Mouse (Mus musculus) spleen, postnatal 14 days (tissue): ENCODE results near the gene Slc1a3.

ENCODE experiments used
- DNase-seq, 2 experiments: peaks; one replicate each; pipeline ENCODE4 v3.0.0; 2021 to 2022; ENCODE audit warnings: low spot score in 2 of 2

Gene Slc1a3

DNA sequence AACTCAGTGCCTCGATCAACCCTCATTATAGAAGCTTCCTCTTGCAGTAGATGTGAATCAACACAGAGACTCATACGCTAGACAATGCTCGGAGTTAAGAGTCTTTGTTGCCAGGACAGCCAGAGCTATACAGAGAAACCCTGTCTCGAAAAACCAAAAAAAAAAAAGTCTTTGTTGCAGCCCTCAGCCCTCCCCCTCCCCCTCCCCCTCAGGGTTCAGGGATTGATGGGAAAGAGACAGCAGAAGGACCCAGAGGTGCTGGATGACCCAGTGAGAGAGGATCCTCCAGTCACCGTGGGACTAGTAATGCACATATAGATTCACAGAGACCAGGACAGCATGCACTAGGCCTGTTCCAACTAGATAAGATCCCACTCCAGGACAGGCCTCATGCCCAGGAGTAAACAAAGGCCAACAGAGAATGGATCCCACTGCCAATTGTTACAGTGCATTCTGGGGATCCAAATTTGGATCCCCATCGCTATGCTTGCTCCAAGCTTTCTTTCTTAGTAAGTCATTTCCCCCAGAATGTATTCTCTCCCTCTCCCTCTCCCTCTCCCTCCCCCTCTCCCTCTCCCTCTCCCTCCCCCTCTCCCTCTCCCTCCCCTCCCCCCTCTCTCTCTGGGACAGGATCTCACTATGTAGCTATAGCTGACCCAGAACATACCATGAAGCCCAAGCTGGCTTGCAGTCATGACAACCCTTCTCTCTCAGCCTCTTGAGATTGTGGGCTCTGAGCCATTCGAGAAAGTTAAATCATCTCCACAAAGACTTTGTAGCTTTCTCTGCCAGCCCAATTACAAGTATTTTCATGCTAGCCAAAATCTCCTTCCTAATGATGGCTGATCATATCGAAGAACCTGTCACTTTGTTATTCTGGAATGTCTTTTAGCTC is 52.2 kb downstream of the Slc1a3 start:
- DNase-seq = no peak

DNA sequence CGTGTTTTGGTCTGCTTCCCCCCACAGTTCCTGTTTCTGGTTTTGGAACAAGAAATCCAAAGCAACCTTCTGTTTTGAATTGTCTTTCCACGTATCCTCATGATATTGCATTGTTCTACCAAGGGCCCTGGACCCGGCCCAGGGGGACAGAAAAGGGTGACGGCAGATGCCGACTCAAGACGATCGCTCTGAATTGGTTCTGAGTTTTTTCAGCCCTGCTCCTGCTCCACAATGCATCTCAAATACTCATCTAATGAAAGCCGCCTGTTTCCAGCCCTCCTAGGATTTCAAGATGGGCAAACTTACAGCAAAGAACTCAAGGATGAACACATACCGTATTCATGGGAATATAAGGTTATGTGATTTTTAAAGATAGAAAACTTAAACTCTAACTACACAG is 55.3 kb downstream of the Slc1a3 start:
- no peak for DNase-seq

DNA sequence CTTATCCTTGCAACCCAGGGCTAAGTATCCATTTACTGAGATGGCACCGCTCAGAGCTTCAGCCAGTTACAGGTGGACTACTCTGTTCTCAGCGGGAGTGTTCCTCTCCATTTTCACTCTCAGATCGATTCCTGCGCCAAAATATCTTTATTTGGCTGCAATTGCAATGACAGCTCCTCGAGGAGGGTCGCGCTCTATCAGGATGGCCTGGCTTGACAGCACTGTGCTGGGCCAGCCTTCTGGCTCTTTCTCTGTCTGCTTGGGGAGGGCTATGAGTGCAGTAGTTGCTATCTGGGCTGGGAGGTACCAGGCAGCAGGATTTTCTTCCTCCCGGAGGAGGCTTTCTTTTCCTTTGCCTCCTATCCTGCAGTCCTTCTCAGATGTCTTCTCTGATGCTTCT is 57.9 kb downstream of the Slc1a3 start:
- DNase-seq = no peak

DNA sequence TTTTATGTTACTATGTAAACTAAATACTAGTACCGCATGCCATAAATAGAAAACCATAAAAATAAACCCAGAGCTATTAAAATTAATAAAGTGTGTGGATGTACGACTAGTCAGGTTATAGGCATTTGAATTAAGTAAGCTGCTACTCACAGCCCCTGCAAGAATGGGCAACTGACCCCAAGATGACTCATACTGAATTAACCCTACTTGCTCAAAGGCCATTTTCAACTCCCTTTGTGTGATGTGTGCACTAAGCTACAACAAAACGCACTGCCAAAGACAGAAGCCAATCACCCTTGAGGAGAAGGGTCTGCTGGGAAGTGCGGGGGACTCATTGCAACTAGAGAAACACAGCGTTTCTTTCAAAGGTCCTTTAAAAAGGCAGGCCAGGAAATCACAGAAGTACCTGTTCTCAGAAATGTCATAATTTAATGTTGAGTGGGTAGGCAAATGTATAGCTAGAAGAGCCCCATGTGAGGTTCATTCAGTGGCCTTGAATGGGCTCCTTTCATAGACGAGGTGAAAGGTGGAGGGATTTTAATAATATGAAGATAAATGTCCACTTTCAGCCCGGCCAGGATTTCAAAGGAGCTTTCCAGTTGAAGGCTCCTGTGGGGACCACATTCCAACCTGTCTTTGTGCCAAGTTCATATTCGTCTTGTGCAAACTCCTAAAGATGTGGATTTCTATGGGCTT is 66.4 kb downstream of the Slc1a3 start:
- DNase-seq = no peak

DNA sequence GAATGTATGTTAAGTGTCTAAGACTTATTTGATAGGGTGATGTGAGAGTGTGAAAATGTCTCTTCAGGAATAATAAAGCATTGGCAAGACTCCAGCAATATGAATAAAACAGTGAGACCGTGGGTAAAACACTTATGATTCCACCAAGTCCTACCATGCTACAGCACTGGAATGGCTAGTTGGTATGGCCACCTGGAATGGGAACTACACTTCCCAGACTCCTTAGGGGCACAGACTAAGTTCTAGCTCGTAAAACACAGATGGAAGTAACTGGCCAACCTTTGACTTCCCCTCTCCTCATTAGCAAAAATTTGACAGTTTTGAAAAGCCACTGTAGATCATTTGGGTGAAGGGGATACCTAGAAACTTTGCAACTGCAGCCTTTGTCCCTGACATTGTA is 70.7 kb downstream of the Slc1a3 start:
- DNase-seq = no peak

DNA sequence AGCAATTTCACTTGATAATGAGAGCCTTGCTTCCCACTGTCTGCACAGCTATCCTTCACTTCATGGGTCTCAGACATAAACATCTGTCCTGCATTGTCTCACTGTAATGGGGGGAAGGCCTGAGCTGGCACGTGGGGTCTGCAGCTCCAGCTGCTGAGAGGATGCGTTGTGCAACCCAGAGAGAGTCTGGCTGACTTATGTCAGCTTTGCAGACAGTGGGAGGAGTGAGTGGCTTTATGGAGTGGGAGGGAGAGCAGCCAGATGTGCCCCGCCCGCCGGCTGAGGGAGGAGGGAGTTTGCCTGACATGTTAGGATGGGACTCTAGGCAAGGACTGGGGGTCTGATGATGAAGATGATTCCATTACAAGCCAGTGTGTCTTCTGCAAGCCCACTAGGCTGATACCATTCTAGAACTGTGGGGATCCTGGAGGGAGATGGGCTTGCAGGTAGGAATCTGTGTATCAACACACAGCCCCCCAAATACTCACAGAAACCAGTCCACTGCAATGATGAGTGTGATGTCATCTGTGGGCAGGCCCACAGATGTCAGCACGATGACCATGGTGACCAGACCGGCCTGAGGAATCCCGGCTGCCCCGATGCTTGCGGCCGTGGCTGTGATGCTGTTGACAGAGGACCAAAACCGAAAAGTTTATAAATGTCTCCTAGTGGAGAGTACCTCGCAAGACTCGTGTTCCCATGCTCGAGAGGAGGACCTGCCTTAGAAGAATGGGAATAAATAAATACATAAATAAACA is 71.8 kb downstream of the Slc1a3 start:
- no peak for DNase-seq

DNA sequence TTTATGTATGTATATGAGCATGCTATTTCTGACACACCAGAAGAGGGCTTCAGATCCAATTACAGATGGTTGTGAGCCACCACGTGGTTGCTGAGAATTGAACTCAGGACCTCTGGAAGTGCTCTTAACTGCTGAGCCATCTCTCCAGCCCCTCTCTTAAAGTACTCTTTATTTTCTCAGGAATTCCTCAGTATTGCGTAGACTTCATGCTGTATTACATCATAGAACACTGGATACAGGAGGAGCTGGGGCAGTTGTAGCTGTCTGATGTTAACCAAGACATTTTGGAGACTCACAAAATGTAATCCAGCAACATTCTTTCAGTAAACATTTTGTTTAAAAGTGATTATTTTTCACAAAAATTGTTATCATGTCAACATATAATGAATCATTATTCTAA is 73.3 kb downstream of the Slc1a3 start:
- no peak for DNase-seq

DNA sequence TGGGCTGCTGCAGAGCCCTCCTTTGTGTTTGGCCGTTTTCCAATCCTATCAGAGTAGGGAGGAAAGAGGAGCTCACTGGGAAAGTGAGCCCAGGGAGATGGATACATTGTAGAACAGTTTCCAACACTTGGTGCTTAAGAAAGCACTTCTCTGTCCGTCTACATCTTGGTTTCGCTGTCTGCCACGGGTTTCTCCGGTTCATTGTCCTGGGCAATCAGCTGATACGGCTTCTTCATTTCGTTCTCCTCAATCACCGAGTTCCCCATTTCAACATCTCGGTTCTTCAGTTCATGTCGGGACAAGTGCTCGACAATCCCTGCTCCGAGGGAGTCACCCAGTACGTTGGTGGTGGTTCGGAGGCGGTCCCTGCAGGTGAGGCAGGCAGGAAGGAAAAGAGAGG is 74.6 kb downstream of the Slc1a3 start:
- no peak for DNase-seq

DNA sequence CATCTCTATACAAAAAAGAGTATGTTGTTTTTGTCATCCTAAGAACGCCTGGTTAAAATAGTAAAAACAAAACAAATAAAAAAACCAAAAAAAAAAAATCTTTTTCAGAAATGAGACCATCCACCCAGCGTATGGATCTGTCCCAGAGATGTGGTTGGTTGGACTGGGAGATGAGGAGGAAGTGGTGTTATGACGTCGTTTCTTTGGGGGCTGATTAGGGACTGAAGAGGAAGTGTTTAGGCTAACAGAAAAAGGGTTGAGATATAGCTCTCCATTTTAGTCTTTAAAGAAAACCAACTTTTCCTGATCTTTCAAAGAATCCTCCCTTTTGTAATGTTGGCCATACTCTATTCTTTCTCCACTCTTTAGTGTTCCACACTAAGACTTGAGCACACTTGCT is 75.8 kb downstream of the Slc1a3 start:
- no peak for DNase-seq

DNA sequence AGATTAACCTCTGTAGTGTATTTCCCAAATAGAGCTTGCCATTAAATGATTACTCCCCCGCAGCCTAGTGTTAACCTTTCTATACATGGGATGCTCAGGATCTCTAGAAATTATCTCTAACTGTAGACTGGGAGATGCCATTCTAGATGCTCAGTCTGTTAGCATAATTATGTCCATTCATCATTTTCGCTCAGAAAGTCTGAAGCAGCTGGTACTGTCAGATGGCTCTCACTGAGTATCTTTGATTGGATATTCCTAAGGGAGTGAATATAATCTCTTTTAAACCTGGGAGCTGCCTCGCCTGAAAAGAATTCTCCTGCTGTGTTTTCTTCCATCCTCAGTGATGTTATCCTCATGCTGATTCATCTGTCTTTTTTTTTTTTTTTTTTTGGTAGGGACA is 76.2 kb downstream of the Slc1a3 start:
- no peak for DNase-seq

DNA sequence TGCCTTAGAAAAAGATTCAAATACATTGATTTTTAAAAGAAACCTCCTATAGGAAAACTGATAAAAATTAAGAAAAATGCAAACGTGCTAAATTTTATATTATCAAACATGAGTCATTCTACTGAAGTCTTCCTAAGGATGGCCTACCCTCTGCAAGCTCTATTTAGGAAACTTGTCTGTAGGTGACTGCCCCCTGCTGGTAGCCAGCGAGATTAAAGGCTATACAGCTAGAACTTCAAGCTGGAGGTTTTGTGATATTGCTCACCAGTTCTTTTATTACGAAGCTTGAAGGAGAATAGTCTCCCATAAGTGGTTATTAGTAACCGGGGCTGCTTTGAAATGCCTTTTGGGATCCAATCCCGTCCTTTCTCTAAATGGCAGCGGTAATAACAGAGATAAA is 77.2 kb downstream of the Slc1a3 start:
- DNase-seq = peak in 1 of 2 experiments; percentile 36

DNA sequence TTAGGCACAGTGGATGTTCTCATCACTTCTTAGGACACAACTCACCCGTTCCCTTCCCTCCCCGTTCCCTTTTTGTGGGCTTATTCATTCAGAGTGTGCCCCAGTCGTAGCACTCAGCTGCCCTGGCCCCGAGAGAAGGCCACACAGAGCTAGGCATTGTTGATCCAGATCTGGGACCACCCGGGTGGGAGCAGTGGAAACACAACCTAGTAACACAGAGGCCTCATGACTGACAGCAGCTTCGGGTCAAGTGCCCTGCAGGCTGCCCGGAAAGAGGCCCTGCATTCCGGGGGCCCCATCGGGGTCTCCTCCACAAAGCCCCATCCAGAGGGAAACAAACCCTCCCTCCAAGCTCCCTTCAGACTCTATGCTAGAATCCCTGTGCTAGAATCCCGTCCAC is 78.2 kb downstream of the Slc1a3 start:
- DNase-seq = no peak

DNA sequence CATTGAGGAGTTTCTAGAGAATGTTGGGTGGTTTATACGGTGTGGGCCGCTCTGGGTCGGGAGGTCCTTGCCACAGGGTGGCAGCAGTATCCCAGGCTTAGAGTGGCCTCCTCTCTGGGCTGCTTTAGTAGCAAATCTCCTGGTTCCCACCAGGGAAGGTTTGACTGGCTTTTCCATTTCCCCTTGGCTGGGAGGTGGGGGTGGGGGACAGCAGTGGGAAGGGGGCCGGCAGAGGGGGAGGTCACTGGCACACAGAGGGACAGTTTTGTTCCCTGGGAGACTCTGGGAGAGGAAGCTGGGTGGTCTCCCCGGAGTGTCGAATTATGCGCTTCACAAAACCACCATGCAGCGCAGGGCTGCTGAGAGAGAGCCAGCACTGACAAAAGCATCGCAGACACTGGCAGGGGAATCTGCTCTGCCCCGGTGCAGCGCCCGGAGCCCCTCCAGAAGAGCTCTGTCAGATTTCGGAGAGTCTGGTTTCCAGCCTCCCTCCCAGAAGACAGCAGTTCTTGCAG is 81.2 kb downstream of the Slc1a3 start:
- no peak for DNase-seq

DNA sequence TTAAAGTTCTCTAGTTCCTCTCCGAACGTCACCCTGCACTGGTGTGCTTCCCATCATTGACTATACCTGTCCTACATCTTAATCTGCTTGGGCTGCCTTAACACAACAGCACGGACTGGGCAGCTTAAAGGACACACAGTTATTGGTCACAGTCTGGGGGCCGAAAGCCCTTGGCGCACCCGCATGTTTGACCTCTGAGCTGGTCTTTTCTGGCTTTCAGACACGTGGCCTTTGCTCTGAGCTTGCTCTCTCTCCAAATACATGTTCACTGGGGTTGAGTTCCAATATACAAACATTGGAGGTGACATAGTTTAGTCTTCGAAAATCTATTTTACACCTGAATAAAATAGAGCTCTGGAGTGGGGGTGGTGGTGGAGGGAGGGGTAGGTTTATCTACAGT is 82.4 kb downstream of the Slc1a3 start:
- DNase-seq = no peak

DNA sequence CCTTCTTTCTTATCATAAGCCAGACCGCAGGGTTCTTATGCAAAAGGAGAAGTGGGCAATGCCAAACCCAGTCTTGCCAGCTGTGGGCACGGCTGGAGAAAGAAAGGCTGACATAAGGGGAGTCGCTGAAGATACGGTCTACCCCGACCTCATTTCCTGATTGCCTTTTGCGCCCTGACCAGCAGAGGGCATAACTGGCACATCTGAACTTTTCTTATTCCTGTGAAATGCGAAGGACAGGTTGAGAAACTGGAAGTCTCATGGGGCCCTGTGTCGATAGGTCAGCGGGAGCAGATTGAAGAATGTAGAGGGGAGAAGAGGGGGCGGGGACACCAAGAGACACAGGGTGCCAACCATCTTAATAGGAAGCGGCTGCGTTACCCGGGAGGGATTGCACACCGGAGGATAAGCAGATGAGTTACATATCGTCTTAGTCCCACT is 83.4 kb downstream of the Slc1a3 start:
- DNase-seq = peak in 1 of 2 experiments; percentile 13

DNA sequence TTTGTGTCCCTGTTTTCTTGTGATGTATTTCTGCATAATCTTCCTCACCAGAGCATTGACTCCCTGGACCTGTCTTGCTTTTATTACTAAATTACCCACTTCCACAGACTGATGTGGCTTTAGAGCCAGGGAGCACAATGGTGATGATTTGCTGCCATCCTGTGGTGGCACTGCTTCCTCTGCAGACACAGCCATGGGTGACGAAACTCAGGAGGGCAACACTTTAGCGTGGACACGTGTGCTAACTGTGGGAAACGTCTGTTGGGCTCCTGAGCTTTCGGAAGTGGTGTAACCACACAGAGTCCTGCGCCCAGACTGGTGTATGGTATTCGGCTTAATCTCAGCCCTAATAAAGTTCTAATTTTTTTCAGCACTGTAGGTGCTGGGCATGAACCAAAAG is 85.2 kb downstream of the Slc1a3 start:
- peak; percentile 21 to 37 for DNase-seq

DNA sequence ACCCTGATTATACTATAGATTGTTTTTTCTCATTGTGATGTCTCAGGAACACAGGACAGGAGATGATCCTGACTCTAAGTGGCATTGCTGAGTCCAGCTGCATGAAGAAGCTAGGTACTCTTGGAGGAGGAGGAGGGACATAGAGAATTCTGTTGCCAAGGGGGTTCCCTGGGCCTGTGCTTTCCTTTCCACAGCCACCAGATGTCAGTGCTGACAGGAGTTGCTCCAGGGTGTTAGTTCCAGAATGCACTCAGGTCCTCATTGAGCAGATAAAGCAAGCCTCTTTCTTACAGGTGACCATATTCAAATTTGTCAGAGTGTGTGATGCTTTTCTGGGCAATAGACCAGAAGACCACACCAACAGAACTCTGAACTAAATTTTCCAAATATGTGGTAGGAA is 86.7 kb downstream of the Slc1a3 start:
- no peak for DNase-seq

DNA sequence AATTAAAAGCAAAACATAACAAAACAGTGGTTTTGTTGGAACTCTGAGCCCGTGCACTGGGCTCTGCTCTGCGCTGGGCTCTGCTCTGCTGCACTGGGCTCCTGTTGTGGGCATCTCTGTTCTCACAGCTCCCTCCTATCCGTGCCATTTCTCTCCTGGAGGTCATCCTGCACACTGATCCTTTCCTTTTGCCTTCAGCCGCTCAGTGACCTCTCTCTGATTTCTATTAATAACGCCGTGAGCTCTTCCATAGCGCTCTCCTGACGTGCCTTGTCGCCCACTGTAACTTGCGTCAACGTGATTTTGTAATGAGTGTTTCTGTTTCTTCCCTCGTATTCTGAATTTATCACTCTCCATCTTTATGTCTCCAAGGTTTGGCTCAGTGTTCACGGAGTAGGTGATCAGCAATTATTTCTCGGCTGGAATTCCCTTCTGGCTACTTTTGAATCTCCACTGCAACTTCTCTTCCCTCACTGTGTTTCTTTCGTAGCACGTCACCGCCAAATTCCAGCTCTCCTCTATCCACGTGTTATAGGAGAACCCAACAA is 91.0 kb downstream of the Slc1a3 start:
- no peak for DNase-seq

DNA sequence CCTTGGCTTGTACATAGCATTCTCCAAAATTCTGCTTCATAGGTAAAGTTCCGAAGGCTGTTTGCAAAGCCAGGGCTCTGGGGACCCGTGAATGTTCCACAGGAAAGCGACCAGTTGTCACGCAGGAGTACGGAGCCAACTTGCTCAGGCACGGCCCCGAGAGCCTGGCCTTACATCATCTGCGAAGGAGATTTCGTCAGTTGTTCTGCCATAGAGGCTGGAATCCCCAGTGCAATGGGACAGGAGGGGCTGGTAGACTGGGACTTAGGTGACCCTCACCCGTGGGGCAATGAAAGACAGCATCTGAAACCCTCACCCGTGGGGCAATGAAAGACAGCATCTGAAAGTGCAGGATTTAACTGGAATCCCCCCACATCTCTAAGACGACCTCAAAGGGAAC is 94.3 kb downstream of the Slc1a3 start:
- no peak for DNase-seq

DNA sequence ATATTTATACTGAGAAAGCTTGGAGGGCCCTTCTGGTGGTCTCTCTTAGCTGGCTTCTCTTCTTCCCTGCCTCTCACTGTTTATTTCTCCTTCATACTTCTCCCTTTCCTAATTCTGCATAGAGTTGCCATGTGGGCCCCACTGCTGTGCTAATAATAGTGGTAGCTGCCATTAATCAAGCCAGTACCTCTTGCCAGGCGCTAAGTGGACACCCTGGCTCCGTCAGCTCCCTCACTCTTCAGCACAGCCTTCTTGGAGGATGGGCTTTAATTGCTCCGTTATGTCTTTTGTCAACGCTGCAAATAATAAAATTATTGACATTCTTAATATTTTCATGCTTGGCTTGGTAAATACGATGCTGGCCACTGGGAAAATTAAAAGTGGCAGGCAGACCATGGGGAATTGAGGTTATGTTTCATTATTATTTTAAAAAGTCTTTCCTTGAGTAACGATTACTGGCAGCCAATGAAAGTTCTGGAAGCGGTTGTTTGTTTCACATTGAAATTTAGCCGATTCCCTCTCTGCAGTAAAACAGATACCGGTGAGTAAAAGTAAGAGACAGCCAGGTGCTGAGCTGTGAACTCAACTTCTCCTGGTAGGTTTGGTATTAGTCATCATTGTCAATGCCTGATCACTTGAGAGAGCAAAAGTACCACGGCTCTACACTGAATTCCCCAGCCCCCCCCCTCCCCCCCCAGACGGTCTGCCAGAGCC is 94.9 kb downstream of the Slc1a3 start:
- no peak for DNase-seq

DNA sequence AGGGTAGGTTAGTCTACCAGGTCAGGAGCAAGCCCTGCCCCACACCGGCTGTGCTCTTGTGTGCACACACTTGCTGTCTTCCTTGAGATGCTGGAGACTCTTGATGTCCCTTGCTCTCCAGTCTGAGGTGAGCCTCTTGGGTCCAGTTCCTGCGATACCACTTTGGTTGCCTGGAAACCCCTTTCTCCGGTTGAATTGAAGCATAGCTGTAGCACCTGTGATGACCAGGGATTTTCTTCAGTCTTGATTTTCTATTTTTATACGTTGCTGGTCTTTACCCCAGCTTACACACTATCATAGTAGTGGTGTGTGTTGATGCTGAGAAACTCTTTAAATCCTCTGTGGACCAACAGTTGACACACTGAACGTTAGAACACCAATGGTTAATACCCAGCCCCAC is 95.9 kb downstream of the Slc1a3 start:
- no peak for DNase-seq
